Mouse (Mus musculus) C2C12 (cell line): ENCODE data around the gene Tpd52l1. TPM values are rescaled to one million over a fixed set of nuclear protein-coding genes. Genes with fewer than 3 reads are reported as not detected.

Source experiments
- H3K27me3 ChIP-seq: one replicate; pipeline ENCODE4 v1.6.1; 2011; ENCODE audit not compliant: control insufficient read depth, insufficient read depth, insufficient read length
- H3K36me3 ChIP-seq: one replicate; pipeline ENCODE4 v1.6.1; 2011; ENCODE audit not compliant: control insufficient read depth, insufficient read depth
- H3K4me3 ChIP-seq: one replicate; pipeline ENCODE4 v1.5.1; 2011; ENCODE audit warnings: mild to moderate bottlenecking, control low read depth; ENCODE audit not compliant: poor library complexity, insufficient read depth, severe bottlenecking
- H3K79me2 ChIP-seq: one replicate; pipeline ENCODE4 v1.6.1; 2011; ENCODE audit not compliant: control insufficient read depth, insufficient read depth
- H3K79me3 ChIP-seq: one replicate; pipeline ENCODE4 v1.6.1; 2011; ENCODE audit warnings: low read depth, control low read depth
- H3ac ChIP-seq: one replicate; pipeline ENCODE3; 2011; ENCODE audit warnings: low read depth; ENCODE audit not compliant: control insufficient read depth, insufficient read length
- CEBPB ChIP-seq: IDR thresholded peaks from one replicate; pipeline ENCODE4 v1.6.1; 2011; ENCODE audit warnings: low read depth, mild to moderate bottlenecking, control low read depth, moderate library complexity
- CTCF ChIP-seq: IDR thresholded peaks from one replicate; pipeline ENCODE4 v1.5.1; 2011; ENCODE audit not compliant: control insufficient read depth, insufficient read depth, insufficient read length
- FOSL1 ChIP-seq: IDR thresholded peaks from one replicate; pipeline ENCODE4 v1.8.0; 2011; ENCODE audit warnings: mild to moderate bottlenecking, low read length; ENCODE audit not compliant: poor library complexity, insufficient read depth, severe bottlenecking
- MAX ChIP-seq: IDR thresholded peaks from one replicate; pipeline ENCODE4 v1.6.1; 2011; ENCODE audit warnings: mild to moderate bottlenecking, control low read depth
- MYOD1 ChIP-seq: IDR thresholded peaks from one replicate; pipeline ENCODE4 v1.6.1; 2011; ENCODE audit warnings: low read depth; ENCODE audit not compliant: control insufficient read depth, insufficient read length
- MYOG ChIP-seq: IDR thresholded peaks from one replicate; pipeline ENCODE4 v1.6.1; 2011; ENCODE audit not compliant: control insufficient read depth, insufficient read length; ENCODE audit errors: extremely low read depth
- USF1 ChIP-seq: IDR thresholded peaks from one replicate; pipeline ENCODE4 v1.6.1; 2011; ENCODE audit warnings: low read depth, mild to moderate bottlenecking, control low read depth, moderate library complexity
- polyA plus RNA-seq: library from polyadenylated mRNA; unstranded; fragments of >200 nt; fragmentation: generic; extraction: Trizol; gene quantifications from one replicate; pipeline ENCODE4 v1.2.1, GENCODE M21; 2012; ENCODE audit warnings: missing spikeins

Tpd52l1 gene
- polyA plus RNA-seq, 1 experiment: 60.9 TPM

DNA sequence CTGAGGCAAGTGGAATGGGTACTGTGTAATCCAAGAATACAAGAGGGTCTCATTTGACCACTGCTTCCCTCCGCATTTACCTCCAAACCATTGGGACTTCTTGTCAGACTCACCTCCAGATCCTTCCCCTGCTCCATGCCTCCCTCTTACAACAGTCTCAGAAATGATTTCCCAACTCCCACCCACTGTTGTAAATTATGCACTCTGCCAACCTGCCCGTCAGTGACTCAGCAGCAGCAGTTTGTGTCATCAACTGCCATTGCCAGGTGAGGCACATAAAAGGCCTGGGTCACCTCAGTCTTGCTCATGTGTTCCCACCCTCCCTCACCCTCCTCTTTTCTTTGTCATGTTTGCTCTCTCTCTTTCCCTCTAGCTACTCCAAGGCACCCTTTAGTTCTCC lies 91.6 kb downstream of the Tpd52l1 start:
- H3K79me3 ChIP-seq: no peaks in the 10 kb centered on the region
- no peaks in the 10 kb centered on the region for H3K36me3 ChIP-seq
- H3K27me3 ChIP-seq: no peaks in the 10 kb centered on the region
- no peak overlapping the region for H3ac ChIP-seq
- no peaks in the 10 kb centered on the region for H3K79me2 ChIP-seq
- H3K4me3 ChIP-seq: no peak overlapping the region
- no peak for TF ChIP-seq CTCF
- TF ChIP-seq FOSL1: no peak
- no peak for TF ChIP-seq MAX
- TF ChIP-seq CEBPB: no peak
- no peak for TF ChIP-seq USF1
- TF ChIP-seq MYOG: no peak
- no peak for TF ChIP-seq MYOD1

DNA sequence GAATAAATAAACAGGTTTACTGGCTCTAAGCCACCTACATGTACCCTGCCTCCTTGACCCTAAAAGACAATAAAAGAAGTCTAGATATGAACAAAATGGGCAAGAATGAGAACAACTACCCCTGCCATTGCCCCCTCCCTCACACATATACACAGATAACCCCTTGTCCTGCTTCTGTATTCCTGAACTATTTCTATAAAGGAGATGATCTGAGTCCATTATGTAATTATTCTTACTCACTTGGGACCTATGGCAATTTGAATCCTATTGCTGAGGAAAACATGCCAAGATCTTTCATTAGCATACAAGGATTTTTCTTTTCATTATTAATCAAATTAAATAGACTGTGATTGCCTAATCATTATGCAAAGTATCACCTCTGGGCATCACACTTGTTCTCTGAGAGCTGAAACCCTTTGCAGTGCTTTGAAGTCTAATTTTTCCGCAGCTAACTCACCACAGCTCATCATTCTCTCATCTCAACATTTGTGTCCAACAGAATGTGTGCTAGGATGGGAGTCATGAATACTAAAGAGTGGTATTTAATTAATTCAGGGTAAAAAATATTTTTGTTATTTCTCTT lies 92.8 kb downstream of the Tpd52l1 start:
- H3K36me3 ChIP-seq: no peaks in the 10 kb centered on the region
- H3K27me3 ChIP-seq: no peaks in the 10 kb centered on the region
- TF ChIP-seq MAX (no peak), MYOG (no peak), MYOD1 (no peak), USF1 (no peak), CTCF (no peak), FOSL1 (no peak), CEBPB (no peak)
- no peak overlapping the region for H3K4me3 ChIP-seq
- no peaks in the 10 kb centered on the region for H3K79me2 ChIP-seq
- H3K79me3 ChIP-seq: no peaks in the 10 kb centered on the region
- H3ac ChIP-seq: no peak overlapping the region

DNA sequence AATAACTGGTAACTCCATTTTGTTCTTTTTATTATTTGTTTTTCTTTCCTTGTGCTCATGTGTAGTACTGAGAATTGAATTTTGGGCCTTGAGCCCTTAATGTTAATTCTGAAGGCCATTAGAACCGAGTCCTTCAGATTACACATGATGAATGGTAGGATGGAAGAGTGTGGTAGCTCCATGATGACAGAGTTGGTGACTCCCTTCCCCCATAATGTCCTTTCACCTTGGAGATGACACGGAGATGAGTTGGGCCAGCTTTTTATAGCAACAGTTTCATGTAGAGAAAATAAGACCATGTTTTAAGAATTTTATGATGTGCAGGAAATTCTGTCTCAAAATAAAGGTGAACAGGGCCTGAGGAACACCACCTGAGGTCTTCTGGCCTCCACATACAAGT lies 94.7 kb downstream of the Tpd52l1 start:
- H3K27me3 ChIP-seq: no peaks in the 10 kb centered on the region
- H3ac ChIP-seq: no peak overlapping the region
- H3K79me3 ChIP-seq: no peaks in the 10 kb centered on the region
- H3K79me2 ChIP-seq: no peaks in the 10 kb centered on the region
- no peak overlapping the region for H3K4me3 ChIP-seq
- no peaks in the 10 kb centered on the region for H3K36me3 ChIP-seq
- no peak for TF ChIP-seq MAX
- TF ChIP-seq MYOD1: no peak
- no peak for TF ChIP-seq CTCF
- no peak for TF ChIP-seq CEBPB
- TF ChIP-seq MYOG: no peak
- no peak for TF ChIP-seq USF1
- no peak for TF ChIP-seq FOSL1

DNA sequence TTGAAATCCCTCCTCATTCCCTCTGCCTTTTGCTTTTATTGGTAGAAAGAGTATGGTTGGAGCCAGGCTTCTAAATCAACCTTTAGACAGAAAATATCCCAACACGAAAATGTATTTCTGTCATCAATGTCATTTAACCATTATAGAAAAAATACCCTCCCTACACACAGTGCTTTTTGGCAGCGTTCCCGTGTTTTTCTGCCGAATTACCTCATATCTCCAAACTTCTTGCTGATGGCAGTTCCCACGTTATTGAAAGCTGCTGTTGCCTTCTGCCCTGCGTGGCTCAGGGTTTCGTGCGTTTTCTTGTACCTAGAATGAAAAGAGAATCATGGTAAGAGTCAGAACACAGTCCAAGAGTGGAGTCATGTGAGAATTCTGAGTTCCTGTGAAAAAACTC lies 99.4 kb downstream of the Tpd52l1 start:
- H3K79me3 ChIP-seq: no peaks in the 10 kb centered on the region
- H3K36me3 ChIP-seq: no peaks in the 10 kb centered on the region
- no peaks in the 10 kb centered on the region for H3K27me3 ChIP-seq
- H3K79me2 ChIP-seq: no peaks in the 10 kb centered on the region
- H3ac ChIP-seq: no peak overlapping the region
- no peak overlapping the region for H3K4me3 ChIP-seq
- TF ChIP-seq CEBPB (no peak), MAX (no peak), MYOD1 (no peak), CTCF (no peak), FOSL1 (no peak), MYOG (no peak), USF1 (no peak)

DNA sequence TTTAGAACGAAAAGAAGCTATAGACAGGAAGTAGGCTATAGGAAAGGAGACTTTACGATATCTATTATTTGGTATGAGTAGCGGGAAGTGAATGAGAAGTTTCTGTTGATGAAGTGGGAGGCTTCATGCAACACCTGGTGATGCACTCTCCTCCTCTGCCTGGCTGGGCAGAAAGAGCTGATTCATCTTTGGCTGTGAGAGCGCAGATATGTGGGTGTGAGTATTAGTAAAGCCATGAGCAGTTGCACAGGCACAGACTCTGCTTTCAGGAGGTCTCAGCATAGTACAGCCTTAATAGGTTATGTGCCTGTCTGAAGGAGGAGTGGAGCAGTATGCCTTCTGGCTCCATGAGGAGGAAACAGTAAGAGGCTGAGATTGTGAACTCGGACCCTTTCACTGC lies 109.3 kb downstream of the Tpd52l1 start:
- H3K27me3 ChIP-seq: no peaks in the 10 kb centered on the region
- H3K79me3 ChIP-seq: no peaks in the 10 kb centered on the region
- TF ChIP-seq USF1: no peak
- TF ChIP-seq FOSL1: no peak
- no peak for TF ChIP-seq CEBPB
- no peaks in the 10 kb centered on the region for H3K79me2 ChIP-seq
- H3ac ChIP-seq: no peak overlapping the region
- H3K4me3 ChIP-seq: no peak overlapping the region
- H3K36me3 ChIP-seq: no peaks in the 10 kb centered on the region

DNA sequence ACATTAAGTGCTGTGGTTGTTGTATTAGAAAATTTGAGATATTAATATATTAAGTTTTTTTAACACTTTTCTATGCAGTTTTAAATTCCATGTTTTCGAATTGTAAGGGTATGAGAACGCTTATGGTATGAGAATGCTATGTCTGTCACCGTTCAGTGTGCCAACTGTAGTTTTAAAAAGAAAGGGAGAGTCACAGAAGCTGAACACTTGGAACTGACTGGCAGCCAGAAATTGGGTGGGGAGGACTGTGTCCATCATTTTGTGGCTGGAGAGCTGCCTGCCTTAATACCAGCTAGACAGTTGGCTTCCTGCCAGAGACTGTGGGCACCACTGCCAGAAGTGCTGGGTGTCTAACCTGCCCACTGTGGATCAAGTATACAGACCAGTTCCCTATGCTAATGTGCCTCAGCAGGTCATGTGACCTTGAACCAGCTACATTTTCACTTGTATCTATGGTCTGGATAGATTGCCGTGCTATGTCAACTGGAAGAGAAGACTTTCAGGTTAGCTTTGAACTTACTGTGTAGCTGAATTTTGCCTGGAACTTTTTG lies 114.5 kb downstream of the Tpd52l1 start:
- H3K79me3 ChIP-seq: no peaks in the 10 kb centered on the region
- peaks cover 16% of the 10 kb centered on the region for H3K36me3 ChIP-seq
- no peak overlapping the region for H3K4me3 ChIP-seq
- H3K27me3 ChIP-seq: no peaks in the 10 kb centered on the region
- no peaks in the 10 kb centered on the region for H3K79me2 ChIP-seq
- no peak overlapping the region for H3ac ChIP-seq
- TF ChIP-seq MAX (no peak), MYOD1 (no peak), FOSL1 (no peak), USF1 (peak; percentile 44), CTCF (no peak), CEBPB (no peak)
